Mouse (Mus musculus): Measurements from ENCODE around the gene Keap1. TPM values are rescaled to one million over a fixed set of nuclear protein-coding genes. Genes with fewer than 3 reads are reported as not detected.
"Not testable (repeated sequence)": the region's sequence is repeated elsewhere in the genome, so short reads cannot be mapped to it uniquely, and the experiment has no call there.

Gene Keap1
- polyA plus RNA-seq, 1 experiment from 2014 or later: 49.6 TPM

GRCm38 (mm10) chr9:21204156-21204527, 35.0 kb downstream of the Keap1 start:
- H3K9me3 ChIP-seq: no peaks in the 10 kb centered on the region
- peaks cover 5% of the 10 kb centered on the region; the same call in 1 of the 2 replicates for H3K36me3 ChIP-seq (replicated peaks)
- H3K27me3 ChIP-seq (replicated peaks; ENCODE audit: low read depth, poor library complexity, severe bottlenecking): 0 out of 2 replicates have a peak, but pooled peaks cover 6% of the 10 kb centered on the region
- peak overlapping the region; percentile 58 for H3K4me3 ChIP-seq
- no peak overlapping the region for H3K27ac ChIP-seq (replicated peaks)
- WGBS: 23% methylated on average over 8 of the region's 8 CpGs
- peaks cover 12% of the 10 kb centered on the region for H3K4me1 ChIP-seq
- DNase-seq (ENCODE audit: low spot score): no peak

GRCm38 (mm10) chr9:21198960-21199359, 40.2 kb downstream of the Keap1 start:
- Histone ChIP-seq H3K27ac (replicated peaks) (no peak overlapping the region), H3K36me3 (replicated peaks) (peaks cover 5% of the 10 kb centered on the region; the same call in 1 of the 2 replicates), H3K4me3 (no peak overlapping the region), H3K4me1 (peaks cover 35% of the 10 kb centered on the region), H3K27me3 (replicated peaks; ENCODE audit: low read depth, poor library complexity, severe bottlenecking) (0 out of 2 replicates have a peak, but pooled peaks cover 8% of the 10 kb centered on the region), H3K9me3 (no peaks in the 10 kb centered on the region)
- WGBS: 89% methylated on average over 3 of the region's 3 CpGs
- no peak for DNase-seq (ENCODE audit: low spot score)

- H3K36me3 ChIP-seq (replicated peaks): no peaks in the 10 kb centered on the region; the same call in 1 of the 2 replicates
- 19% methylated on average over 4 of the region's 4 CpGs for WGBS
- H3K4me3 ChIP-seq: peak overlapping the region; percentile 17; the same call in 1 of the 2 replicates
- H3K4me1 ChIP-seq: peaks cover 35% of the 10 kb centered on the region
- peak overlapping the region; percentile 7; the same call in 1 of the 2 replicates for H3K27ac ChIP-seq (replicated peaks)
- DNase-seq (ENCODE audit: low spot score): peak; percentile 68
- 0 out of 2 replicates have a peak, but pooled peaks cover 6% of the 10 kb centered on the region for H3K27me3 ChIP-seq (replicated peaks; ENCODE audit: low read depth, poor library complexity, severe bottlenecking)
- no peaks in the 10 kb centered on the region for H3K9me3 ChIP-seq
These were observed 41.2 kb downstream of the Keap1 start for GRCm38 (mm10) chr9:21197981-21198380.

- H3K4me1 ChIP-seq: peaks cover 39% of the 10 kb centered on the region
- H3K9me3 ChIP-seq: no peaks in the 10 kb centered on the region
- H3K36me3 ChIP-seq (replicated peaks): no peaks in the 10 kb centered on the region; the same call in 1 of the 2 replicates
- 35% methylated on average over 19 of the region's 19 CpGs for WGBS
- 0 out of 2 replicates have a peak, but pooled peaks cover 6% of the 10 kb centered on the region for H3K27me3 ChIP-seq (replicated peaks; ENCODE audit: low read depth, poor library complexity, severe bottlenecking)
- H3K27ac ChIP-seq (replicated peaks): peak overlapping the region; percentile 68
- no peak for DNase-seq (ENCODE audit: low spot score)
- peak overlapping the region; percentile 46 for H3K4me3 ChIP-seq
These were observed 42.4 kb downstream of the Keap1 start for GRCm38 (mm10) chr9:21196521-21197433.

GRCm38 (mm10) chr9:21195736-21196505, 43.2 kb downstream of the Keap1 start:
- DNase-seq (ENCODE audit: low spot score); H3K9me3 ChIP-seq; H3K27ac ChIP-seq (replicated peaks); H3K27me3 ChIP-seq (replicated peaks; ENCODE audit: low read depth, poor library complexity, severe bottlenecking); H3K36me3 ChIP-seq (replicated peaks); H3K4me3 ChIP-seq: not testable (repeated sequence)
- 60% methylated on average over 7 of the region's 7 CpGs for WGBS
- peaks cover 39% of the 10 kb centered on the region for H3K4me1 ChIP-seq

GRCm38 (mm10) chr9:21194787-21195493, 44.2 kb downstream of the Keap1 start:
- WGBS: 85% methylated on average over 4 of the region's 4 CpGs
- peaks cover 41% of the 10 kb centered on the region for H3K4me1 ChIP-seq

GRCm38 (mm10) chr9:21193786-21194185, 45.4 kb downstream of the Keap1 start:
- 78% methylated on average over 3 of the region's 3 CpGs for WGBS
- H3K36me3 ChIP-seq (replicated peaks): no peaks in the 10 kb centered on the region
- no peak for DNase-seq (ENCODE audit: low spot score)
- no peaks in the 10 kb centered on the region for H3K9me3 ChIP-seq
- 0 out of 2 replicates have a peak, but pooled peaks cover 6% of the 10 kb centered on the region for H3K27me3 ChIP-seq (replicated peaks; ENCODE audit: low read depth, poor library complexity, severe bottlenecking)
- H3K4me3 ChIP-seq: no peak overlapping the region
- peaks cover 40% of the 10 kb centered on the region for H3K4me1 ChIP-seq
- H3K27ac ChIP-seq (replicated peaks): no peak overlapping the region

More at GRCm38 (mm10) chr9:21194787-21195493, 44.2 kb downstream of the Keap1 start:
- Histone ChIP-seq H3K27ac (replicated peaks) (no peak overlapping the region), H3K36me3 (replicated peaks) (no peaks in the 10 kb centered on the region), H3K27me3 (replicated peaks; ENCODE audit: low read depth, poor library complexity, severe bottlenecking) (0 out of 2 replicates have a peak, but pooled peaks cover 6% of the 10 kb centered on the region), H3K4me3 (no peak overlapping the region), H3K9me3 (no peaks in the 10 kb centered on the region)
- DNase-seq (ENCODE audit: low spot score): no peak

- DNase-seq (ENCODE audit: low spot score): no peak
- Histone ChIP-seq H3K4me1 (peaks cover 13% of the 10 kb centered on the region), H3K4me3 (no peak overlapping the region), H3K27ac (replicated peaks) (no peak overlapping the region), H3K36me3 (replicated peaks) (no peaks in the 10 kb centered on the region), H3K9me3 (no peaks in the 10 kb centered on the region), H3K27me3 (replicated peaks; ENCODE audit: low read depth, poor library complexity, severe bottlenecking) (peaks cover 6% of the 10 kb centered on the region)
- 69% methylated on average over 3 of the region's 3 CpGs for WGBS
These were observed 48.5 kb downstream of the Keap1 start for GRCm38 (mm10) chr9:21190670-21191069.

- Histone ChIP-seq H3K27ac (replicated peaks) (no peak overlapping the region), H3K27me3 (replicated peaks; ENCODE audit: low read depth, poor library complexity, severe bottlenecking) (peaks cover 14% of the 10 kb centered on the region), H3K4me3 (no peak overlapping the region), H3K9me3 (no peaks in the 10 kb centered on the region), H3K36me3 (replicated peaks) (no peaks in the 10 kb centered on the region), H3K4me1 (peaks cover 18% of the 10 kb centered on the region)
- WGBS: 44% methylated on average over 7 of the region's 7 CpGs
- no peak for DNase-seq (ENCODE audit: low spot score)
These were observed 49.3 kb downstream of the Keap1 start for GRCm38 (mm10) chr9:21189905-21190304.

GRCm38 (mm10) chr9:21185436-21185835, 53.7 kb downstream of the Keap1 start:
- H3K27me3 ChIP-seq (replicated peaks; ENCODE audit: low read depth, poor library complexity, severe bottlenecking): peaks cover 49% of the 10 kb centered on the region
- no peaks in the 10 kb centered on the region for H3K9me3 ChIP-seq

GRCm38 (mm10) chr9:21184733-21185132, 54.4 kb downstream of the Keap1 start:
- Histone ChIP-seq H3K9me3 (no peaks in the 10 kb centered on the region), H3K27me3 (replicated peaks; ENCODE audit: low read depth, poor library complexity, severe bottlenecking) (peaks cover 49% of the 10 kb centered on the region), H3K4me1 (peaks cover 38% of the 10 kb centered on the region), H3K4me3 (peak overlapping the region; percentile 45; the same call in 1 of the 2 replicates), H3K27ac (replicated peaks) (no peak overlapping the region), H3K36me3 (replicated peaks) (no peaks in the 10 kb centered on the region)
- no peak for DNase-seq (ENCODE audit: low spot score)
- 26% methylated on average over 2 of the region's 2 CpGs for WGBS

More at GRCm38 (mm10) chr9:21185436-21185835, 53.7 kb downstream of the Keap1 start:
- H3K4me3 ChIP-seq: no peak overlapping the region
- H3K27ac ChIP-seq (replicated peaks): no peak overlapping the region
- H3K36me3 ChIP-seq (replicated peaks): no peaks in the 10 kb centered on the region
- DNase-seq (ENCODE audit: low spot score): no peak
- WGBS: 83% methylated on average over 5 of the region's 5 CpGs
- H3K4me1 ChIP-seq: peaks cover 40% of the 10 kb centered on the region
